Mouse (Mus musculus) midbrain, postnatal 0 days (tissue): Measurements from ENCODE around the gene Srrd. TPM values are rescaled to one million over a fixed set of nuclear protein-coding genes. Genes with fewer than 3 reads are reported as not detected.

Source experiments
- ATAC-seq: fragments of 200-750 bp; cut with Nextera tagmentation; 2 replicates; pipeline ENCODE4 v1.8.0; 2017; ENCODE audit warnings: moderate number of reproducible peaks, mild to moderate bottlenecking, moderate TSS enrichment, moderate library complexity; ENCODE audit not compliant: low FRiP score
- DNase-seq: peaks from one replicate; pipeline ENCODE4 v3.0.0-alpha.2; 2015; ENCODE audit warnings: low spot score
- H3K27ac ChIP-seq: fragments of 300-500 bp; sonication (generic); 2 replicates; pipeline ENCODE4 v1.5.1; 2014; ENCODE audit warnings: low read depth, mild to moderate bottlenecking, low read length, mixed read lengths
- H3K27me3 ChIP-seq: fragments of 300-500 bp; sonication (generic); 2 replicates; pipeline ENCODE4 v1.6.1; 2014; ENCODE audit warnings: low read length, control low read depth, mixed read lengths; ENCODE audit not compliant: insufficient read depth
- H3K36me3 ChIP-seq: fragments of 300-500 bp; sonication (generic); 2 replicates; pipeline ENCODE4 v1.6.1; 2014; ENCODE audit warnings: low read length, control low read depth, mixed read lengths; ENCODE audit not compliant: insufficient read depth
- H3K4me1 ChIP-seq: fragments of 300-500 bp; sonication (generic); 2 replicates; pipeline ENCODE4 v1.6.1; 2014; ENCODE audit warnings: mild to moderate bottlenecking, control low read depth, antibody characterized with exemption, low read length, mixed read lengths; ENCODE audit not compliant: insufficient read depth
- H3K4me2 ChIP-seq: fragments of 300-500 bp; sonication (generic); 2 replicates; pipeline ENCODE4 v1.6.1; 2014; ENCODE audit warnings: low read depth, mild to moderate bottlenecking, low read length, mixed read lengths; ENCODE audit not compliant: poor library complexity, severe bottlenecking
- H3K4me3 ChIP-seq: fragments of 300-500 bp; sonication (generic); 2 replicates; pipeline ENCODE4 v1.5.1; 2014; ENCODE audit warnings: low read depth, mild to moderate bottlenecking, low read length, moderate library complexity
- H3K9ac ChIP-seq: fragments of 300-500 bp; sonication (generic); replicated peaks from 2 replicates; pipeline ENCODE4 v1.6.1; 2014; ENCODE audit warnings: mild to moderate bottlenecking, low read length, moderate library complexity, mixed read lengths; ENCODE audit not compliant: poor library complexity, severe bottlenecking
- H3K9me3 ChIP-seq: fragments of 300-500 bp; sonication (generic); 2 replicates; pipeline ENCODE4 v1.6.1; 2016; ENCODE audit warnings: low read length, control low read depth
- CTCF ChIP-seq: IDR thresholded peaks from 2 replicates; pipeline ENCODE4 v1.5.1; 2016; ENCODE audit warnings: antibody characterized with exemption, mild to moderate bottlenecking
- WGBS: fragments of 180-500 bp; shearing (Covaris S2); extraction: QIAGEN DNeasy Blood & Tissue Kit; methylation state at CpG from one replicate; pipeline ENCODE4 v1.1.7; 2014; 5-methylcytosine and 5-hydroxymethylcytosine counted together
- polyA plus RNA-seq: library from polyadenylated mRNA; unstranded; fragments of >200 nt; fragmentation: Nextera tagmentation; extraction: Ambion mirVana; gene quantifications from 2 replicates; pipeline ENCODE4 v1.2.1, GENCODE M21; 2015
- total RNA-seq: library from RNA; depleted of rRNA; stranded (reverse); fragments of >200 nt; gene quantifications from 2 replicates; pipeline ENCODE4 v1.2.3, GENCODE M21; 2014

Gene Srrd
- total and polyA plus RNA-seq, 2 experiments from 2014 or later = 49.0 to 60.5 TPM

DNA sequence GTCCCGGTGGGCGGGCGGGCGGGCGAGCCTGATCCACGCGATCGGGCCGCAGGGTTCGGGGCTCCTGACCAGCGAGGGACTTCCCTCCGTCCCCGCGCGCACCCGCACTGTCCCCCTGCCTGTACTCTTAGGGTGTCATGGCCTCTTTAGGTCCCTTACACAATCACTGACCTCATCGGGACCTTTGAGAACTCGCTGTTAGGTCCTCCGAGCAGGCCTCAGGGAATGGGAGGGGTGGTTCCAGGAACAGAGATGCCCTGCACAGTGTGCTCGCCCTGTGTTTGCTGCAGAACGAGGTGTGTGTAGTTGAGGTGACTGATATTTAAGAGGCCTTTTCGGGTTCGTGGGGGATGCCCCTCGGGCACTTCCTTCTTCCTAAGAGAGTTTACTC lies 360 bp upstream of the Srrd start:
- Histone ChIP-seq H3K27me3 (no peaks in the 10 kb centered on the region), H3K4me3 (peak overlapping the region; percentile 86)
- DNase-seq = peak; percentile 25

DNA sequence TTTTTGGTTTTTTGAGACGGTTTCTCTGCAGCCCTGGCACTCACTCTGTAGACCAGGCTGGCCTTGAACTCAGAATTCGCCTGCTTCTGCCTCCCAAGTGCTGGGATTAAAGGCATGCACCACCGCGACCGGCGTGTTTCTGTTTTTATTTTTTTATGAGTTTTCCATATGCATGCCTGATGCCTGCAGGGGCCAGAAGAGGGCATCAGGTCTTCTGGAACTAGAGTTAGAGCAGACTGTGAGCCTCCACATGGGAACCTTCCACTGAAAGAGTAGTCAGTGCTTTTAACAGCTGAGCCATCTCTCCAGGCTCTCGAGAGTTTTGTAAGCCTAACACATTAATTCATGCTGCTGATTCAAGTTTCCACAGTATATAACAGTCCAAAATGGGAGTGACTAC lies 3.6 kb downstream of the Srrd start:
- WGBS = 54% methylated on average over 7 of the region's 7 CpGs
- peak; percentile 48 for TF ChIP-seq CTCF
- peaks cover 4% of the 10 kb centered on the region; the same call in 1 of the 2 replicates for H3K4me1 ChIP-seq
- H3K9ac ChIP-seq = no peak overlapping the region
- peak; percentile 23 for DNase-seq
- H3K27ac ChIP-seq = no peak overlapping the region
- H3K4me2 ChIP-seq = no peak overlapping the region
- no peaks in the 10 kb centered on the region for H3K27me3 ChIP-seq
- H3K36me3 ChIP-seq = peaks cover 51% of the 10 kb centered on the region
- H3K9me3 ChIP-seq = no peaks in the 10 kb centered on the region
- ATAC-seq = no peak
- H3K4me3 ChIP-seq = no peak overlapping the region

More for the DNA sequence above, 360 bp upstream of the Srrd start:
- Histone ChIP-seq H3K9ac (peak overlapping the region; percentile 82), H3K27ac (peak overlapping the region; percentile 70), H3K4me1 (peaks cover 10% of the 10 kb centered on the region; the same call in 1 of the 2 replicates), H3K9me3 (no peaks in the 10 kb centered on the region), H3K36me3 (peaks cover 34% of the 10 kb centered on the region), H3K4me2 (peak overlapping the region; percentile 85)
- WGBS = 0% methylated on average over 17 of the region's 24 CpGs
- peak; percentile 59 for ATAC-seq
- no peak for TF ChIP-seq CTCF

DNA sequence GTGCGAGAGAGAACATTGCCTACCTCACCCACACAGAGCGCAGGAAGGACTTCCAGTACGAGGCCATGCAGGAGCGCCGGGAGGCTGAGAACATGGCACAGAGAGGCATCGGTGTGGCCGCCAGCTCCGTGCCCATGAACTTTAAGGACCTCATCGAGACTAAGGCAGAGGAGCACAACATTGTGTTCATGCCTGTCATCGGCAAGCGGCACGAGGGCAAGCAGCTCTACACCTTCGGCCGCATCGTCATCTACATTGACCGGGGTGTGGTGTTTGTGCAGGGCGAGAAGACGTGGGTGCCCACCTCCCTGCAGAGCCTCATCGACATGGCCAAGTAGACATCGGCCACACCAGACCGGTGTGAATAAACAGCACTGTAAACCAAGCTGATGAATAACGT lies 5.8 kb downstream of the Srrd start:
- Histone ChIP-seq H3K36me3 (peaks cover 73% of the 10 kb centered on the region), H3K9ac (no peak overlapping the region), H3K9me3 (no peaks in the 10 kb centered on the region), H3K27me3 (no peaks in the 10 kb centered on the region), H3K4me3 (no peak overlapping the region), H3K27ac (no peak overlapping the region), H3K4me2 (no peak overlapping the region), H3K4me1 (no peaks in the 10 kb centered on the region)
- WGBS = 95% methylated on average over 22 of the region's 22 CpGs
- no peak for TF ChIP-seq CTCF
- ATAC-seq (no peak), DNase-seq (no peak)

DNA sequence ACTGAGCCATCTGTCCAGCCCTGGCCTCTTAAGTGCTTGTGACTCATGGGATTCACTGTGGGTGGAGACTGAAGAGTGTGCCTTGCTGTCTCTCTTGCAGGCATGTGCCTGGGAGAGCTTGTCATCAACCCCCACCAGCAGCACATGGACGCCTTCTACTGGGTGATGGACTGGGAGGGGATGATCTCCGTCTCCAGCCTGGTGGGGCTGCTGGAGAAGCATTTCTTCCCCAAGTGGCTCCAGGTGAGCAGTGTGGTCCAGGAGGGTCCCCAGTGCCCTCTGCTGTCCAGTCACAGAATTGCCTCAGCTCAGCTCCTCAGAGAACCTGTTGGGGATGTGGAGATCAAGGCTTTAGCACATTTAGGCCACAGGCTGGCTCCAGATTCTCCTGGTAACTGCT lies 7.4 kb downstream of the Srrd start:
- Histone ChIP-seq H3K4me3 (no peak overlapping the region), H3K27me3 (no peaks in the 10 kb centered on the region), H3K4me2 (no peak overlapping the region), H3K27ac (no peak overlapping the region), H3K4me1 (no peaks in the 10 kb centered on the region), H3K9me3 (no peaks in the 10 kb centered on the region), H3K36me3 (peaks cover 89% of the 10 kb centered on the region), H3K9ac (no peak overlapping the region)
- DNase-seq = peak; percentile 44
- ATAC-seq = no peak
- WGBS = 16% methylated on average over 2 of the region's 2 CpGs
- TF ChIP-seq CTCF = peak; percentile 77

DNA sequence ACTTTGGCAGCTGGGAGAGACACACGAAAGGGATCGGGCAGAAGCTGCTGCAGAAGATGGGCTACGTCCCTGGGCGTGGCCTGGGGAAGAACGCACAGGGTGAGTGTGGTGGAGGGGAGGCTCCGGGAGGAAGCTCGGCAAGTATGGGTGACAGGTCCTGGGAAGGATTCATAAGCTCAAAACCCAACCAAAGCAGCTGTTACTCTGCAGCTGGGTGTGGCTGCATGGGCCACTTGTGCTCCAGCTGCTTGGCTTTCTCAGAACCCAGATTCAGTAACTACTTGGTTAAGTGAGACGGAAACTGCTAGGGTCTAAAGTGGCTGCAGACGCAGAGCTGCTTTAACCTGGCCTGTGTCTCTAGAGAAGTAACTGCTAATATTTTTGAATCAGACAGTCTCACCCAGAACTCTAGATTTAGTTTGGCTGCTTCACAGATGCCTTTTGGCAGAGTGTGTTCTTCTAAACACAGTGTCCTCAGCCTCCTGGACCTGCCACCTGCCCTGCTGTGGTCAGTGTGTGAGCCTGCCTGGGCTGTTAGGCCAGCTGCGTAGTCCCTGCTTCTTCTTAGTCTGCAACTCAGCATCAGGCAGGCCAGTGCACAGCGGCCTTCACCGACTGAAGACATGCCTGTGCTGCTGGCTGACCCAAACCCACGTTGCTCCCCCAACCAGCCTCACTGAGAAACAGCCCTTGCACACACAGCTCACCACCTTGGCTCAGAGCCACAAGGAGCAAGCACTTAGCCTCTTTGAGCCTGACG lies 12.9 kb downstream of the Srrd start:
- no peak overlapping the region for H3K9ac ChIP-seq
- H3K36me3 ChIP-seq = peaks cover 64% of the 10 kb centered on the region
- no peak overlapping the region for H3K4me3 ChIP-seq
- no peak for TF ChIP-seq CTCF
- H3K9me3 ChIP-seq = no peaks in the 10 kb centered on the region
- 95% methylated on average over 14 of the region's 14 CpGs for WGBS
- H3K27me3 ChIP-seq = no peaks in the 10 kb centered on the region
- H3K4me1 ChIP-seq = peaks cover 5% of the 10 kb centered on the region; the same call in 1 of the 2 replicates
- H3K4me2 ChIP-seq = no peak overlapping the region
- ATAC-seq (no peak), DNase-seq (no peak)
- no peak overlapping the region for H3K27ac ChIP-seq

DNA sequence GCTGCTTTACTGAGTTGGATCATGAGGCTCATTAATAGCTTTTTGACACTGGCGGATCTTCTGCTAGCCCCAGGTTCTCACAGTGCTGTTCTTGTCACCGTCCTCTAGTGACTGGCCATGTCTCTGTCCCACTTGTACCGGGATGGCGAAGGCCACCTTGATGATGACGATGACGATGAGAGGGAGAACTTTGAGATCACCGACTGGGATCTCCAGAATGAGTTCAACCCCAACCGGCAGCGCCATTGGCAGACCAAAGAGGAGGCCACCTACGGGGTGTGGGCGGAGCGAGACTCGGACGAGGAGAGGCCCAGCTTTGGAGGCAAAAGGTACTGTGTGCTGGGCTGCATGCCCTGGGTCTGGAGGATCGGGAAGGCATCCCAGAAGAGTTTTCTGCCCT lies 15.0 kb downstream of the Srrd start:
- peaks cover 5% of the 10 kb centered on the region; the same call in 1 of the 2 replicates for H3K4me1 ChIP-seq
- H3K9me3 ChIP-seq = no peaks in the 10 kb centered on the region
- H3K4me2 ChIP-seq = no peak overlapping the region
- H3K36me3 ChIP-seq = peaks cover 43% of the 10 kb centered on the region
- H3K27ac ChIP-seq = no peak overlapping the region
- no peak overlapping the region for H3K9ac ChIP-seq
- H3K27me3 ChIP-seq = no peaks in the 10 kb centered on the region
- 92% methylated on average over 15 of the region's 15 CpGs for whole genome bisulfite sequencing
- ATAC-seq (no peak), DNase-seq (no peak)
- TF ChIP-seq CTCF = no peak
- H3K4me3 ChIP-seq = no peak overlapping the region
